Mouse (Mus musculus) layer of hippocampus, adult 9-11 months (tissue): ENCODE results near the gene Arhgap21.

Experiments
- DNase-seq: peaks from one replicate; pipeline ENCODE4 v3.0.0; 2022

Gene Arhgap21

DNA sequence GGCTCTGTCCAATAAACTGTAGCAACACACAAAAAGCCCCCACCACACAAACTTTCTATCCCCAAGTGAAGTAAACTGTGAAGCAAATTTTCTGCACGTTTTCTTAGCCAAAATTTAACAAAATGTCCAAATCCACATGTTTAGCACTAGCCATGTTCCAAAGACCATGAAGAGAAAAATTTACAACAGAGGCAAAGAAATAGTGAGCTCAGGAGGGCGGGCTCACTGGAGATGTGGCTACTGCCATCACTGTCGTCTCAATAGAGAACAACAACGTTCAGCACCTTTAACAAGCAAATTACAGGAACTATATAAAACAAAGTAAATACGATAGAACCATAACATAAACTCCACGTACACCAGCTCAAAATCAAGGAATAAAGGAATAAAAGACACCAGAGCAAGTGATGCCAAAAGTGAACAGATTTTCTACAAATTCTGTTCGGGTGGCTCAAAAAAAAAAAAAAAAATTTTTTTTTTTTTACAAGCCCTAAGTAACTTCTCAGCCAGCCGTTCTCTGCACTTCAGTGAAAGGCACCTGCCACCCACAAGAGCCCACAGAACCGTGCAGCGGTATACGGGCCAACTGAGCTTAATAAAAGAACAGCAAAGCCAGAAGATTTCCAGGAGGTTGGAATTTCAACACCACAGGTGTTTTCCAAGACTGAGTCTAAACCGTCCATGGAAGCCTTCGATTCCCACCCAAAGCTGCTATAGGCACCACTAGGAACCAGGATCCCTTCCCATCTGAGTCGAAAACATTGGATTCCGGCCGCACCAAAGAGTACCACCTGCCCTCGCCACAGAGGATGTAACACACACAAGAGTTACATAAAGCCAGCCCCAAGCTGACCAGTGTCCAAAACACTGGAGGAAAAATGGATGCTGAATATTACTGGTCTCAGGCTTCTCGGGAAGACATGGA lies 2.2 kb downstream of the Arhgap21 start:
- no peak for DNase-seq

- DNase-seq, result no peak
Measured at GRCm38 (mm10) chr2:20965361-20965760, 3.3 kb downstream of the Arhgap21 start.

- DNase-seq, result no peak
Measured at GRCm38 (mm10) chr2:20964461-20964860, 4.2 kb downstream of the Arhgap21 start.

DNA sequence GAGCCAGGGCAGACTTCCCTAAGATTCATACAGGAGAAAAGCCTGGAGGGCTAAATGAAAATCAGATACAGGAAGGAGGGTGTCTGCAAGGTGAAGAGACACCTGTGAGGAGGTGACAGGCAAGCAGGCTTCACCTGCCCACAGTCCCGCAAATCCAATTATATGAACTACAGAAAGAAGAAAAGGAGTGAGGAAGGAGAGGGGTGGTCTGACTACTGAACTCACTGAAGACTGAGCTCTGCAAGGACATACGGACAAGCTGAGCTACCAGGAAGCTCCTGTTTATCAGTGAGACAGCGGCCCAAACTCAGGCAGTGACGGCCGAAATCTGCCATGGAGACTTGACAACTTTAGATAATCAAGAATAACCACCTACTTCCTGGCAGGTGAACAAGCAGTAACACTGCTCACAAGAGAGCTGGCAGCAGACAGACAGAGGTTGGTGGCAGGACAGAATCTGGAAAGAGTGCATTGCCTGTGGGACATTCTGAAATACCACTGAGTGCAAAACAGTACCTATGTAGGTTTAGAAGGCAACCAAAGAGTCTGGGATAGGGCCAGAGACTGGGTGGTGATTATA lies 5.4 kb downstream of the Arhgap21 start:
- DNase-seq, result no peak

- DNase-seq, result peak; percentile 70
Measured at GRCm38 (mm10) chr2:20962284-20962683, 6.4 kb downstream of the Arhgap21 start.

GRCm38 (mm10) chr2:20961825-20962224 lies 6.9 kb downstream of the Arhgap21 start:
- no peak for DNase-seq

GRCm38 (mm10) chr2:20961295-20961694 lies 7.4 kb downstream of the Arhgap21 start:
- no peak for DNase-seq

GRCm38 (mm10) chr2:20960668-20961035 lies 8.0 kb downstream of the Arhgap21 start:
- no peak for DNase-seq

GRCm38 (mm10) chr2:20959906-20960667 lies 8.6 kb downstream of the Arhgap21 start:
- DNase-seq, result no peak

DNA sequence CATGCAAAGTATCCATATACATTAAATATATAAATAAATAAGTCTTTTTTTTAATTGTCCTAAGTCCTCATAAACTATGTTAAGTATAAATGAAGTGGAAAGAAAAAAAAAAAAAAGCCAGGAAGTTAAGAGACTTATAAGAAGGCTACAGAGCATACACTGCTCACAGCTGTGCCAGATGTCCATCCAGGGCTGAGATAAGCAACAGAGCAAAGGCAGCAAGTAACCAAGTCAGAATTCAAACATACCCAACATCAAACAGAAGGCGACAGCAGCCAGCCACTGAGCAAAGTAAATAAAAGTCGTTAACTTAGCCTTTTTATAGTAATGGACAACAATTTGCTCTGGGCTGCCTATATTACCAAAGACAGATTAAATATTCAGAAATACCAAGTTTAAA lies 9.6 kb downstream of the Arhgap21 start:
- DNase-seq, result no peak

DNA sequence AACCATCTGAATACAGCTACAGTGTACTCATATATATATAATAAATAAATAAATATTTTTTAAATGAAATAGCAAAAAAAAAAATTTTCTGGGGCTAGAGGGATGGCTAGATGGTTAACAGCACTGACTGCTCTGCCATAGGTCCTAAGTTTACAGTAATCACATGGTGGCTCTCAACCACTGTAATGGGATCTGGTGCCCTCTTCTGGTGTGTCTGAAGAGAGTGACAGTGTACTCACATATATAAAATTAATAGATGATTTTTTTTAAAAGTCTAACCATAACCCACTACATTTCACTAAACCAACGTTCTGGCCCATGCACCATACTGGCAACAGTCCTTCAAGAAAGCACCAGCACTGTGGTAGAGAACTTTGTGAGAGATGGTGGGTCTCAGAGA lies 10.7 kb downstream of the Arhgap21 start:
- DNase-seq, result no peak

DNA sequence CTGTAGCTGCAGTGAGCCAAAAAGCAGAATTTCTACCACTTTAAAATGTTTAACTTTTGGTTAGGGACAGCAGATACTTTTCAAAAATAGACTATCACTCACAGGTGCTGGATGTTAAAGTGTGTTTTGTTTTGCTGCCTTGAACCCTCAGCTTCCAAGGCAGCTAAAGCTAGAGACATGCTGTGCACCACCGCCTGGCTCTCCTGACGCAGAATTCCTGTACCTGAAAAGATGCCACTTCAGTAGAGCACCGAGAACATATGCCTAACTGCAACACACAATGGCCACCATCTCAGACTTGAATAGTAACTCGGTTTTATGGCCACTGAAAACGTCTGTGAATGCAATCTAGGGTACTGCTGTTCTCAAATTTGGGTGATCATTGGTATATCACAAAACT lies 12.0 kb downstream of the Arhgap21 start:
- no peak for DNase-seq

GRCm38 (mm10) chr2:20955996-20956395 lies 12.7 kb downstream of the Arhgap21 start:
- no peak for DNase-seq

GRCm38 (mm10) chr2:20955376-20955775 lies 13.3 kb downstream of the Arhgap21 start:
- no peak for DNase-seq

- DNase-seq, result no peak
Measured at GRCm38 (mm10) chr2:20952716-20953115, 16.0 kb downstream of the Arhgap21 start.

- DNase-seq, result no peak
Measured at GRCm38 (mm10) chr2:20949168-20949567, 19.5 kb downstream of the Arhgap21 start.

- no peak for DNase-seq
Measured at GRCm38 (mm10) chr2:20947036-20947435, 21.6 kb downstream of the Arhgap21 start.

- no peak for DNase-seq
Measured at GRCm38 (mm10) chr2:20945596-20945995, 23.1 kb downstream of the Arhgap21 start.

- DNase-seq, result no peak
Measured at GRCm38 (mm10) chr2:20943730-20944454, 24.8 kb downstream of the Arhgap21 start.

- peak; percentile 55 for DNase-seq
Measured at GRCm38 (mm10) chr2:20943222-20943621, 25.5 kb downstream of the Arhgap21 start.

- DNase-seq, result no peak
Measured at GRCm38 (mm10) chr2:20942434-20943198, 26.1 kb downstream of the Arhgap21 start.

- DNase-seq, result no peak
Measured at GRCm38 (mm10) chr2:20941105-20941504, 27.6 kb downstream of the Arhgap21 start.
